Mouse (Mus musculus): ENCODE measurements around the gene Tra2b. TPM values are rescaled to one million over a fixed set of nuclear protein-coding genes. Genes with fewer than 3 reads are reported as not detected.

The Tra2b gene
- total and polyA plus RNA-seq, 3 experiments = 216 to 405 (median 272) TPM

GRCm38 (mm10) chr16:22275142-22275541 is 9.3 kb upstream of the Tra2b start:
- DNase-seq (ENCODE audit: extremely low read depth) = no peak
- no peak overlapping the region for H3K9ac ChIP-seq (ENCODE audit: insufficient read depth, low read depth)
- dilution Hi-C loops (cut with MboI; ENCODE audit: extremely low pct_ligation_motif_present, extremely low pct_unique_long_range_greater_than_20kb, low sequenced_read_pairs) = no loop called here
- H3K4me2 ChIP-seq (ENCODE audit: insufficient read depth, low read depth, poor library complexity, severe bottlenecking) = no peak overlapping the region
- peaks cover 34% of the 10 kb centered on the region for H3K9me3 ChIP-seq (replicated peaks; ENCODE audit: low read length)
- in situ Hi-C loops (cut with MboI; ENCODE audit: low pct_ligation_motif_present, low pct_unique_long_range_greater_than_20kb, low sequenced_read_pairs) = no loop called here
- TF ChIP-seq TCF12 (IDR thresholded peaks at IDR 0.05; ENCODE audit: low read depth, low read length) (no peak), JUND (conservative IDR thresholded peaks at IDR 0.05; ENCODE audit: low read depth, low read length) (no peak), ELF1 (IDR thresholded peaks at IDR 0.05; ENCODE audit: low read depth, low read length) (no peak), MYC (IDR thresholded peaks at IDR 0.05; ENCODE audit: low read depth, low read length) (no peak), EP300 (IDR thresholded peaks at IDR 0.05; ENCODE audit: low read length) (no peak), BHLHE40 (IDR thresholded peaks at IDR 0.05; ENCODE audit: low read depth, low read length) (no peak), POLR2AphosphoS2 (IDR thresholded peaks at IDR 0.05; ENCODE audit: low read depth, low read length) (no peak), TBP (conservative IDR thresholded peaks at IDR 0.05; ENCODE audit: low read depth, low read length) (no peak), RAD21 (IDR thresholded peaks at IDR 0.05; ENCODE audit: low read depth, low read length) (no peak), SIN3A (IDR thresholded peaks at IDR 0.05; ENCODE audit: low read length) (no peak), JUN (IDR thresholded peaks at IDR 0.05; ENCODE audit: insufficient read depth, low read depth, low read length) (no peak), MXI1 (IDR thresholded peaks at IDR 0.05; ENCODE audit: low read depth, low read length) (no peak), E2F4 (IDR thresholded peaks at IDR 0.05; ENCODE audit: insufficient replicate concordance, low read depth, low read length) (no peak), IRF4 (IDR thresholded peaks at IDR 0.05; ENCODE audit: low read depth, low read length) (no peak), CTCF (conservative IDR thresholded peaks at IDR 0.05 in 1 of 2, IDR thresholded peaks at IDR 0.05 in 1 of 2; ENCODE audit: low read depth in 2 of 2, low read length in 2 of 2) (no peak), MAX (IDR thresholded peaks at IDR 0.05; ENCODE audit: low read length) (no peak), ZNF384 (IDR thresholded peaks at IDR 0.05; ENCODE audit: low read depth, low read length) (no peak), USF1 (IDR thresholded peaks at IDR 0.05; ENCODE audit: low read depth, low read length) (no peak)
- no peaks in the 10 kb centered on the region for H3K4me1 ChIP-seq (ENCODE audit: control insufficient read depth in 1 of 2, insufficient read depth in 2 of 2)
- H3K4me3 ChIP-seq (replicated peaks in 1 of 3; ENCODE audit: low read depth in 2 of 3, low read length in 2 of 3, poor library complexity in 1 of 3) = no peak overlapping the region
- H3K27ac ChIP-seq (ENCODE audit: insufficient read depth, low read depth) = no peak overlapping the region
- no peaks in the 10 kb centered on the region for H3K79me2 ChIP-seq (replicated peaks; ENCODE audit: control insufficient read depth, extremely low read depth, insufficient read depth, poor library complexity, severe bottlenecking)
- no peaks in the 10 kb centered on the region for H3K27me3 ChIP-seq (replicated peaks)
- no peaks in the 10 kb centered on the region for H3K36me3 ChIP-seq (replicated peaks in 1 of 2; ENCODE audit: control insufficient read depth in 1 of 2, insufficient read depth in 1 of 2, low read length in 1 of 2)

DNA sequence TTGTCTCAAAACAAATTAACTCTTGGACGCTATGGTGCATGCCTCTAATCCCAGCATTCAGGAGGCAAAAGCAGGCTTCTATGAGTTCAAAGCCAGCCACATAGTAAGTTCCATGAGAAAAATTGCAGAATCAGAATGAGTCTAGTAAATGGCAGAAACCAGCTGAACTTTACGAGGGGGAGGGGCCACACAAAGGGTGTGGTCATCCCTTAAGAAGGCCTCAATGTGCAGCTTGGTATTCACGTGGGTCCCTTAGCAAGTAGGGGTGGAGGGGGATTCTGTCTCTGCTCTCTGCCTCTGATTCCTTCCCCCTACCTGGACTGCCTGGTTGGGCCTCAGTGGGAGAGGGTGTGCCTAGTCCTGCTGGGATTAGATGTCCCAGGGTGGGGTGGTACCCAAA is 4.7 kb upstream of the Tra2b start:
- H3K36me3 ChIP-seq (replicated peaks in 1 of 2; ENCODE audit: control insufficient read depth in 1 of 2, insufficient read depth in 1 of 2, low read length in 1 of 2) = no peaks in the 10 kb centered on the region
- TF ChIP-seq SMC3 (IDR thresholded peaks at IDR 0.05; ENCODE audit: low read depth, low read length) = no peak
- TF ChIP-seq EP300 (IDR thresholded peaks at IDR 0.05; ENCODE audit: low read length) = no peak
- TF ChIP-seq E2F4 (IDR thresholded peaks at IDR 0.05; ENCODE audit: insufficient replicate concordance, low read depth, low read length) = no peak
- no peak for TF ChIP-seq RCOR1 (conservative IDR thresholded peaks at IDR 0.05; ENCODE audit: low read depth, low read length)
- no peak for TF ChIP-seq CHD2 (IDR thresholded peaks at IDR 0.05; ENCODE audit: low read length)
- H3K27ac ChIP-seq (ENCODE audit: insufficient read depth, low read depth) = no peak overlapping the region
- DNase-seq (ENCODE audit: extremely low read depth) = no peak
- dilution Hi-C loops (cut with MboI; ENCODE audit: extremely low pct_ligation_motif_present, extremely low pct_unique_long_range_greater_than_20kb, low sequenced_read_pairs) (no loop called here), in situ Hi-C loops (cut with MboI; ENCODE audit: low pct_ligation_motif_present, low pct_unique_long_range_greater_than_20kb, low sequenced_read_pairs) (no loop called here)
- H3K4me3 ChIP-seq (replicated peaks in 1 of 3; ENCODE audit: low read depth in 2 of 3, low read length in 2 of 3, poor library complexity in 1 of 3) = no peak overlapping the region
- no peak overlapping the region for H3K9ac ChIP-seq (ENCODE audit: insufficient read depth, low read depth)
- H3K79me2 ChIP-seq (replicated peaks; ENCODE audit: control insufficient read depth, extremely low read depth, insufficient read depth, poor library complexity, severe bottlenecking) = peaks cover 2% of the 10 kb centered on the region; the same call in 1 of the 2 replicates
- H3K4me1 ChIP-seq (ENCODE audit: control insufficient read depth in 1 of 2, insufficient read depth in 2 of 2) = peaks cover 4 to 7% of the 10 kb centered on the region in 2 experiments; a peak in 3 of 4 replicates
- H3K9me3 ChIP-seq (replicated peaks; ENCODE audit: low read length) = peaks cover 20% of the 10 kb centered on the region
- H3K27me3 ChIP-seq (replicated peaks) = no peaks in the 10 kb centered on the region
- H3K4me2 ChIP-seq (ENCODE audit: insufficient read depth, low read depth, poor library complexity, severe bottlenecking) = no peak overlapping the region

Data from CH12.LX (cell line).